Mouse (Mus musculus) hindbrain, embryonic 16.5 days (tissue): ENCODE data around the gene Islr2. TPM values are rescaled to one million over a fixed set of nuclear protein-coding genes. Genes with fewer than 3 reads are reported as not detected.
A peak's percentile ranks its signal among the peaks of the same experiment; 100 is the strongest.

Experiments used
- ATAC-seq: fragments of 200-750 bp; cut with Nextera tagmentation; 2 replicates; pipeline ENCODE4 v1.8.0; 2017; ENCODE audit warnings: moderate TSS enrichment, moderate library complexity
- H3K27ac ChIP-seq: fragments of 300-500 bp; sonication (generic); 2 replicates; pipeline ENCODE4 v1.5.1; 2014; ENCODE audit warnings: low read depth, mild to moderate bottlenecking, control low read depth, low read length, moderate library complexity
- H3K27me3 ChIP-seq: fragments of 300-500 bp; sonication (generic); replicated peaks from 2 replicates; pipeline ENCODE4 v1.6.1; 2014; ENCODE audit warnings: low read length; ENCODE audit not compliant: control insufficient read depth, insufficient read depth
- H3K36me3 ChIP-seq: fragments of 300-500 bp; sonication (generic); 2 replicates; pipeline ENCODE4 v1.6.1; 2014; ENCODE audit warnings: mild to moderate bottlenecking, low read length, moderate library complexity, mixed read lengths; ENCODE audit not compliant: control insufficient read depth, insufficient read depth
- H3K4me1 ChIP-seq: fragments of 300-500 bp; sonication (generic); 2 replicates; pipeline ENCODE4 v1.6.1; 2014; ENCODE audit warnings: low read depth, low read length; ENCODE audit not compliant: control insufficient read depth, insufficient read depth
- H3K4me2 ChIP-seq: fragments of 300-500 bp; sonication (generic); 2 replicates; pipeline ENCODE4 v1.6.1; 2014; ENCODE audit warnings: mild to moderate bottlenecking, low read length, control low read depth, moderate library complexity
- H3K4me3 ChIP-seq: fragments of 300-500 bp; sonication (generic); 2 replicates; pipeline ENCODE4 v1.5.1; 2014; ENCODE audit warnings: mild to moderate bottlenecking, low read length, control low read depth, moderate library complexity
- H3K9ac ChIP-seq: fragments of 300-500 bp; sonication (generic); 2 replicates; pipeline ENCODE4 v1.6.1; 2014; ENCODE audit warnings: low read depth, mild to moderate bottlenecking, control low read depth, low read length, moderate library complexity
- H3K9me3 ChIP-seq: fragments of 300-500 bp; sonication (generic); 2 replicates; pipeline ENCODE4 v1.6.1; 2014; ENCODE audit warnings: mild to moderate bottlenecking, low read length, moderate library complexity; ENCODE audit not compliant: control insufficient read depth
- WGBS: fragments of 180-500 bp; shearing (Covaris S2); extraction: QIAGEN DNeasy Blood & Tissue Kit; methylation state at CpG from one replicate; pipeline ENCODE4 v1.1.7; 2014; 5-methylcytosine and 5-hydroxymethylcytosine counted together
- polyA plus RNA-seq: library from polyadenylated mRNA; unstranded; fragments of >200 nt; fragmentation: Nextera tagmentation; extraction: Ambion mirVana; gene quantifications from 2 replicates; pipeline ENCODE4 v1.2.1, GENCODE M21; 2015

The Islr2 gene
- polyA plus RNA-seq, 1 experiment from 2014 or later = 13.8 TPM

- 83% methylated on average over 4 of the region's 4 CpGs for WGBS
These were observed 42.0 kb upstream of the Islr2 start for GRCm38 (mm10) chr9:58246083-58246591.

GRCm38 (mm10) chr9:58243696-58244095, 39.6 kb upstream of the Islr2 start:
- H3K27ac ChIP-seq = no peak overlapping the region
- H3K9ac ChIP-seq = no peak overlapping the region
- no peaks in the 10 kb centered on the region for H3K27me3 ChIP-seq
- peaks cover 19% of the 10 kb centered on the region for H3K4me1 ChIP-seq
- no peak for ATAC-seq
- no peak overlapping the region for H3K4me3 ChIP-seq
- H3K4me2 ChIP-seq = no peak overlapping the region
- no peaks in the 10 kb centered on the region for H3K9me3 ChIP-seq
- 87% methylated on average over 6 of the region's 6 CpGs for WGBS
- H3K36me3 ChIP-seq = no peaks in the 10 kb centered on the region

More at GRCm38 (mm10) chr9:58246083-58246591, 42.0 kb upstream of the Islr2 start:
- Histone ChIP-seq H3K4me3 (no peak overlapping the region), H3K9ac (no peak overlapping the region), H3K27ac (no peak overlapping the region), H3K4me1 (peaks cover 19% of the 10 kb centered on the region), H3K27me3 (no peaks in the 10 kb centered on the region), H3K36me3 (no peaks in the 10 kb centered on the region), H3K9me3 (no peaks in the 10 kb centered on the region), H3K4me2 (no peak overlapping the region)
- ATAC-seq = no peak

- no peak for ATAC-seq
- no peaks in the 10 kb centered on the region for H3K9me3 ChIP-seq
- H3K9ac ChIP-seq = no peak overlapping the region
- H3K27me3 ChIP-seq = no peaks in the 10 kb centered on the region
- H3K27ac ChIP-seq = no peak overlapping the region
- peaks cover 19% of the 10 kb centered on the region for H3K4me1 ChIP-seq
- WGBS = 83% methylated on average over 5 of the region's 5 CpGs
- H3K4me2 ChIP-seq = no peak overlapping the region
- H3K36me3 ChIP-seq = no peaks in the 10 kb centered on the region
- H3K4me3 ChIP-seq = no peak overlapping the region
These were observed 38.6 kb upstream of the Islr2 start for GRCm38 (mm10) chr9:58242696-58243095.

- Histone ChIP-seq H3K9ac (no peak overlapping the region), H3K4me3 (no peak overlapping the region), H3K4me1 (peaks cover 13% of the 10 kb centered on the region), H3K27me3 (no peaks in the 10 kb centered on the region), H3K9me3 (no peaks in the 10 kb centered on the region), H3K4me2 (no peak overlapping the region), H3K36me3 (no peaks in the 10 kb centered on the region), H3K27ac (0 out of 2 replicates have a peak overlapping the region, but pooled peaks have one; percentile 48)
- ATAC-seq = 0 out of 2 replicates have a peak, but pooled peaks have one; percentile 48
- WGBS = 50% methylated on average over 9 of the region's 9 CpGs
These were observed 37.8 kb upstream of the Islr2 start for GRCm38 (mm10) chr9:58241780-58242485.

GRCm38 (mm10) chr9:58234502-58235015, 30.4 kb upstream of the Islr2 start:
- no peak overlapping the region for H3K4me3 ChIP-seq
- ATAC-seq = no peak
- no peaks in the 10 kb centered on the region for H3K27me3 ChIP-seq
- H3K36me3 ChIP-seq = no peaks in the 10 kb centered on the region
- H3K4me2 ChIP-seq = no peak overlapping the region
- 97% methylated on average over 28 of the region's 28 CpGs for WGBS
- no peak overlapping the region for H3K27ac ChIP-seq
- H3K9me3 ChIP-seq = no peaks in the 10 kb centered on the region
- H3K9ac ChIP-seq = no peak overlapping the region
- H3K4me1 ChIP-seq = no peaks in the 10 kb centered on the region

- Histone ChIP-seq H3K4me1 (no peaks in the 10 kb centered on the region), H3K9ac (no peak overlapping the region), H3K27ac (no peak overlapping the region), H3K27me3 (no peaks in the 10 kb centered on the region), H3K9me3 (no peaks in the 10 kb centered on the region), H3K4me3 (no peak overlapping the region), H3K36me3 (0 out of 2 replicates have a peak, but pooled peaks cover 2% of the 10 kb centered on the region), H3K4me2 (no peak overlapping the region)
- 84% methylated on average over 5 of the region's 5 CpGs for whole genome bisulfite sequencing
- ATAC-seq = no peak
These were observed 28.3 kb upstream of the Islr2 start for GRCm38 (mm10) chr9:58232374-58232773.

GRCm38 (mm10) chr9:58231746-58232145, 27.6 kb upstream of the Islr2 start:
- no peaks in the 10 kb centered on the region for H3K27me3 ChIP-seq
- WGBS = 78% methylated on average over 6 of the region's 6 CpGs
- no peaks in the 10 kb centered on the region for H3K4me1 ChIP-seq
- H3K4me3 ChIP-seq = no peak overlapping the region
- H3K9me3 ChIP-seq = no peaks in the 10 kb centered on the region
- no peak for ATAC-seq
- H3K4me2 ChIP-seq = no peak overlapping the region
- no peak overlapping the region for H3K9ac ChIP-seq
- H3K27ac ChIP-seq = no peak overlapping the region
- H3K36me3 ChIP-seq = 0 out of 2 replicates have a peak, but pooled peaks cover 2% of the 10 kb centered on the region

GRCm38 (mm10) chr9:58228777-58229466, 24.8 kb upstream of the Islr2 start:
- 95% methylated on average over 9 of the region's 9 CpGs for WGBS
- Histone ChIP-seq H3K4me3 (no peak overlapping the region), H3K36me3 (0 out of 2 replicates have a peak, but pooled peaks cover 2% of the 10 kb centered on the region), H3K4me1 (no peaks in the 10 kb centered on the region), H3K9me3 (no peaks in the 10 kb centered on the region), H3K9ac (no peak overlapping the region), H3K27ac (no peak overlapping the region), H3K4me2 (no peak overlapping the region), H3K27me3 (no peaks in the 10 kb centered on the region)
- no peak for ATAC-seq
